Mouse (Mus musculus) heart, postnatal 0 days (tissue): ENCODE data around the gene Gm49322. TPM values are rescaled to one million over a fixed set of nuclear protein-coding genes. Genes with fewer than 3 reads are reported as not detected.

Experiments
- ATAC-seq: fragments of 200-750 bp; cut with Nextera tagmentation; 2 replicates; pipeline ENCODE4 v1.8.0; 2017; ENCODE audit warnings: low read depth, moderate number of reproducible peaks, moderate library complexity; ENCODE audit not compliant: insufficient read depth
- DNase-seq: peaks from one replicate; pipeline ENCODE4 v3.0.0-alpha.2; 2016; ENCODE audit warnings: low spot score
- H3K27ac ChIP-seq: fragments of 300-500 bp; sonication (generic); 2 replicates; pipeline ENCODE4 v1.5.1; 2014; ENCODE audit warnings: low read depth, mild to moderate bottlenecking
- H3K27me3 ChIP-seq: fragments of 300-500 bp; sonication (generic); 2 replicates; pipeline ENCODE4 v1.6.1; 2014; ENCODE audit warnings: low read length, mixed read lengths; ENCODE audit not compliant: control insufficient read depth, insufficient read depth
- H3K36me3 ChIP-seq: fragments of 300-500 bp; sonication (generic); replicated peaks from 2 replicates; pipeline ENCODE4 v1.6.1; 2014; ENCODE audit warnings: low read length, mixed read lengths; ENCODE audit not compliant: control insufficient read depth, insufficient read depth
- H3K4me1 ChIP-seq: fragments of 300-500 bp; sonication (generic); 2 replicates; pipeline ENCODE4 v1.6.1; 2014; ENCODE audit warnings: antibody characterized with exemption; ENCODE audit not compliant: control insufficient read depth, insufficient read depth
- H3K4me2 ChIP-seq: fragments of 300-500 bp; sonication (generic); 2 replicates; pipeline ENCODE4 v1.6.1; 2014; ENCODE audit warnings: low read depth, mild to moderate bottlenecking, low read length, moderate library complexity
- H3K4me3 ChIP-seq: fragments of 300-500 bp; sonication (generic); 2 replicates; pipeline ENCODE4 v1.5.1; 2014; ENCODE audit warnings: low read depth, low read length
- H3K9ac ChIP-seq: fragments of 300-500 bp; sonication (generic); replicated peaks from 2 replicates; pipeline ENCODE4 v1.6.1; 2014; ENCODE audit warnings: low read depth, low read length, mixed read lengths
- H3K9me3 ChIP-seq: fragments of 300-500 bp; sonication (generic); replicated peaks from 2 replicates; pipeline ENCODE4 v1.6.1; 2016; ENCODE audit warnings: low read length; ENCODE audit not compliant: control insufficient read depth
- CTCF ChIP-seq: IDR thresholded peaks from 2 replicates; pipeline ENCODE4 v1.5.1; 2016; ENCODE audit warnings: antibody characterized with exemption, control low read depth, low read depth
- EP300 ChIP-seq: IDR thresholded peaks from 2 replicates; pipeline ENCODE4 v1.6.1; 2016; ENCODE audit warnings: antibody characterized with exemption, low read depth
- WGBS: fragments of 180-500 bp; shearing (Covaris S2); extraction: QIAGEN DNeasy Blood & Tissue Kit; methylation state at CpG from one replicate; pipeline ENCODE4 v1.1.7; 2014; 5-methylcytosine and 5-hydroxymethylcytosine counted together
- polyA plus RNA-seq: library from polyadenylated mRNA; unstranded; fragments of >200 nt; fragmentation: Nextera tagmentation; extraction: Ambion mirVana; gene quantifications from 2 replicates; pipeline ENCODE4 v1.2.1, GENCODE M21; 2015
- total RNA-seq: library from RNA; depleted of rRNA; stranded (reverse); fragments of >200 nt; gene quantifications from 2 replicates; pipeline ENCODE4 v1.2.3, GENCODE M21; 2014; ENCODE audit warnings: low replicate concordance

Gm49322 gene
- total and polyA plus RNA-seq, 2 experiments from 2014 or later: 0.23 to 0.38 TPM

GRCm38 (mm10) chr10:80584642-80585552 is 20.9 kb upstream of the Gm49322 start:
- Histone ChIP-seq H3K4me2 (peak overlapping the region; percentile 46), H3K27ac (peak overlapping the region; percentile 30; the same call in 1 of the 2 replicates), H3K9me3 (no peaks in the 10 kb centered on the region), H3K4me1 (peaks cover 24% of the 10 kb centered on the region), H3K9ac (0 out of 2 replicates have a peak overlapping the region, but pooled peaks have one; percentile 10), H3K27me3 (no peaks in the 10 kb centered on the region), H3K36me3 (peaks cover 5% of the 10 kb centered on the region), H3K4me3 (no peak overlapping the region)
- ATAC-seq (no peak), DNase-seq (no peak)
- 60% methylated on average over 12 of the region's 12 CpGs for WGBS
- TF ChIP-seq CTCF: no peak
- no peak for TF ChIP-seq EP300

GRCm38 (mm10) chr10:80585581-80585980 is 20.2 kb upstream of the Gm49322 start:
- no peak overlapping the region for H3K27ac ChIP-seq
- no peak overlapping the region for H3K9ac ChIP-seq
- WGBS: 85% methylated on average over 8 of the region's 8 CpGs
- no peak for DNase-seq
- ATAC-seq: no peak
- no peak for TF ChIP-seq EP300
- TF ChIP-seq CTCF: no peak
- peak overlapping the region; percentile 46 for H3K4me2 ChIP-seq
- H3K9me3 ChIP-seq: no peaks in the 10 kb centered on the region
- no peaks in the 10 kb centered on the region for H3K27me3 ChIP-seq
- H3K4me1 ChIP-seq: peaks cover 24% of the 10 kb centered on the region
- H3K4me3 ChIP-seq: no peak overlapping the region
- H3K36me3 ChIP-seq: peaks cover 5% of the 10 kb centered on the region

DNA sequence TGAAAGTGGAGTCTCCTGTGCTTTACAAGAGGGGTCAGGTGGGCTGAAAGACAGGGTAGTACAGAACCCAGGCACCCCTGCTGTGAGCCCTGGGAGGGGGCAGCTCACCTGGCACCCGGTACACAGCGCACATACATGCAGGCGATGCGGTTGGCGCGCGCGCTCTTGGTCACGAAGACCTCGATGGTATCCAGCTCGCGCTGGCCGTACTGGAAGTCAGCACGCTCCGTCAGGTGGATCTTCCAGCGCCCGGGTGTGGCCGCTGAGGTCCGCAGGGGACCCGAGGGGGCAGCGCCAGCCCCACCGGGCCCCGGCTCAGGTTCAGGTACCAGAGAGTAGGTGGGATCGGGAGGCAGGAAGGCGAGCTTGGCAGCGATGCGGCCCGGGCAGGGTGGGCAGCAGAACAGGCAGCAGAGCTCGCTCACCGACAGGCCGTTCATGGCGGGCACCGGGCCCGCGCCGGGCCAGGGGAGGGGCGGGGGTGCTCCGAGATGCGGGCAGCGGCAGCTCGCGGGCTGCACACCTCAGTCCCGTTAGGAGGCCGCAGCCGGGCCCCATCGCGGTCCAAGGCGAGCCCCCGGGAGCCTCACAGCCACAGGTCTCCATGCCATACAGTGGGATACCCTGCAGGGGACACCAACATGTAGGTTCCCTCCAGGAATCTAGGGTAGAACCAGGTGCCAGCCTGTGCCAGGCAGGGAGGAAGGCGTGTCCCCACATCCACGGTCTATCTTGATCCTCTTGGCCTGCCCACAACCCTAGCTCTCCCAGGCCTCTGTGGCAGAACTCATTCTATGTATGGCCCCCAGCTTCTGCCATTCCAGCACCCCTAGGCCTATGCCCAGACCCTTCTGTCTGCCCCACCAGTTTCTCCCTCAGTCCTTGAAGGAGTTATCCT is 19.2 kb upstream of the Gm49322 start:
- Histone ChIP-seq H3K4me1 (peaks cover 24% of the 10 kb centered on the region), H3K27me3 (no peaks in the 10 kb centered on the region), H3K36me3 (peaks cover 5% of the 10 kb centered on the region), H3K9ac (peak overlapping the region; percentile 30; the same call in 1 of the 2 replicates), H3K27ac (peak overlapping the region; percentile 81), H3K9me3 (no peaks in the 10 kb centered on the region), H3K4me2 (peak overlapping the region; percentile 46), H3K4me3 (peak overlapping the region; percentile 23)
- 88% methylated on average over 43 of the region's 51 CpGs for WGBS
- TF ChIP-seq CTCF (no peak), EP300 (no peak)
- DNase-seq: no peak
- no peak for ATAC-seq

GRCm38 (mm10) chr10:80587305-80587657 is 18.5 kb upstream of the Gm49322 start:
- ATAC-seq (peak; percentile 40), DNase-seq (peak; percentile 65)
- H3K27ac ChIP-seq: peak overlapping the region; percentile 81
- H3K4me3 ChIP-seq: no peak overlapping the region; the same call in 1 of the 2 replicates
- H3K36me3 ChIP-seq: peaks cover 5% of the 10 kb centered on the region; the same call in 1 of the 2 replicates
- peak; percentile 67 for TF ChIP-seq EP300
- TF ChIP-seq CTCF: no peak
- H3K4me1 ChIP-seq: peaks cover 24% of the 10 kb centered on the region
- H3K9ac ChIP-seq: no peak overlapping the region
- WGBS: 52% methylated on average over 4 of the region's 4 CpGs
- no peaks in the 10 kb centered on the region for H3K27me3 ChIP-seq
- peak overlapping the region; percentile 46 for H3K4me2 ChIP-seq
- H3K9me3 ChIP-seq: no peaks in the 10 kb centered on the region

DNA sequence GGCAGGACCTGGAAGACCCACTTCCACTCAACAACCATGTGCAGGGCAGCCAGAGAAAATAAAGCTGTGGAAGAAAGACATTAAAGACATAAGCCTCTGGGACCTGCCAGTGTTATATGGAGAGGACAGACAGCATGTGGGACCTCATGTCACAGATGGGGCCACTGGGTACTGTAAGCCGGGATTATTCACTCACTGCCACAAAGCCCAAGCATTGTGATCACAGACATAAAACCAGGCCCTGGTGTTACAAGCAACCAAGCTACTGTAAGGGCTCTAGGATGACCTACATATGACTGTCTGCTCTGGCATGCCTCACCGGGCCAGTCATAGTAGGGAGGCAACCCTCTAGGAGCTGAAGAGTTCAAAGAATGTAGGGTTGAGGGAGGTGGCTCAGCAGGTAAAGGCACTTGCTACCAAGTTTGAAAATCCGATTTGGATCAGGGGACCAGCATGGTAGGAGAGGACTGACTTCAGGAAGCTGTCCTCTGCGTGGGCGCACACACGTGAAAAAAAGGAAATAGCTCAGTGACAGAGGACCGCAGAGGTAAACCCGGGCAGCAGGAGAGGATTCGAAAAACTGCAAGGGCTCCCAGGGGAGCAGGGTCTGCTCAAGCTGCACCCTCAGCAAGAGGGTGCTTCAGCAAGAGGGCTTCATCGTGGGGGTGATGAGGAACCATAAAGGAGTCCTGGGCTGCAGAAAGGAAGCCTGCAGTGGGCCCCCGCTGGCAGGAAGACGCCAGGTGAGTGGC is 16.5 kb upstream of the Gm49322 start:
- Histone ChIP-seq H3K36me3 (peaks cover 5% of the 10 kb centered on the region; the same call in 1 of the 2 replicates), H3K4me1 (peaks cover 22% of the 10 kb centered on the region), H3K4me3 (peak overlapping the region; percentile 80), H3K27me3 (no peaks in the 10 kb centered on the region), H3K4me2 (peak overlapping the region; percentile 97), H3K27ac (peak overlapping the region; percentile 76), H3K9me3 (no peaks in the 10 kb centered on the region), H3K9ac (peak overlapping the region; percentile 93)
- WGBS: 4% methylated on average over 12 of the region's 12 CpGs
- DNase-seq (no peak), ATAC-seq (no peak)
- TF ChIP-seq CTCF (no peak), EP300 (no peak)
